Mouse (Mus musculus) heart, postnatal 0 days (tissue): ENCODE data around the gene Pak6.

Experiments used
- CTCF ChIP-seq: IDR thresholded peaks from 2 replicates; pipeline ENCODE4 v1.5.1; 2016; ENCODE audit warnings: antibody characterized with exemption, control low read depth, low read depth
- EP300 ChIP-seq: IDR thresholded peaks from 2 replicates; pipeline ENCODE4 v1.6.1; 2016; ENCODE audit warnings: antibody characterized with exemption, low read depth

GRCm38 (mm10) chr2:118642431-118642830, 20.7 kb upstream of the Pak6 start:
- TF ChIP-seq EP300 (no peak), CTCF (no peak)
